11 mouse cellular contexts compared by ENCODE assay signal in the genomic region with DNA sequence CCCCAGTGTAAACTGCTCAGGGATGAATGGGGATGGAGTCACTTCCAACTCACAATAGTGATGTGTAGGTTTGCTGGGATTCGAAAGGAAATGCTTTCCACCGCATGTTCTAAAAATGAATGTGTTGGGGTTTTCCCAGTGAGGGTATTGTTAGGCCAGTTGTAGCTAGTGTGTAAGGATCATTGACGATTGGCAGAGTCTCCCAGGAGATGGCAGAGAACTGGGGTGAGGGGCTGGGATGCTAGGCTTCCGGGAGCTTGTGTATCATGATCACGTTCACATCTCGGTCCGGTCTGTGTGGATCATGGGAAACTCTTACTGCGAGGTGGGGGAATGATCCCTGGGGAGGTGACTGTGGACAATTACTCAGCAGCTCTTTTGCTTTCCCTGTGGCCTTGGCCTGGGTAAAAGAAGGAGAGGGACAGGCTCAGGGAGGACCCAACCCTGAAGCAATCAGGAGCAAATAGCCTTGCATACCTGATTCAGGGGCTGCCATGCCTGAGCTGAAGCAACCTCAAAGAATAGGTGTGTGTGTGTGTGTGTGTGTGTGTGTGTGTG. TPM values are rescaled to one million over a fixed set of nuclear protein-coding genes. Genes with fewer than 3 reads are reported as not detected.
DNase-seq lines count a peak whose midpoint lies in the region; ATAC-seq lines count a peak whose summit lies in the region.
"Had no signal": no experiment of that assay in that cellular context is flagged by ENCODE, and none has a peak within 500 bp of the region (broad histone marks: within the 10 kb centered on the region; RNA-seq: fewer than 3 reads in every experiment).

No protein-coding gene starts in this region.

- no peak overlapping the region for H3K4me3 ChIP-seq in hindbrain, embryonic 12.5 days
- no peak overlapping the region for H3K4me3 ChIP-seq in midbrain, embryonic 13.5 days (replicated peaks)

- 46% methylated on average over 8 of the region's 8 CpGs for WGBS in hindbrain, embryonic 12.5 days
- WGBS in midbrain, embryonic 13.5 days: 26% methylated on average over 8 of the region's 8 CpGs

- H3K4me1 ChIP-seq in hindbrain, embryonic 12.5 days: peaks cover 37% of the 10 kb centered on the region
- H3K4me1 ChIP-seq in midbrain, embryonic 13.5 days (replicated peaks): peaks cover 42% of the 10 kb centered on the region

- peak; percentile 70 for DNase-seq in adrenal gland, adult 2 months
- DNase-seq in adrenal gland, postnatal 4 days (ENCODE audit: low spot score in 2 of 2): no peak
- DNase-seq in adrenal gland, postnatal 36 days: peak; percentile 36 to 38
- no peak for DNase-seq in thymus, postnatal 36 days
- no peak for DNase-seq in cerebellum, adult 11-12 months
- DNase-seq in right cerebral cortex, postnatal 4 days: no peak
- DNase-seq: cerebellum, adult 2 months had no signal

- H3K36me3 ChIP-seq in hindbrain, embryonic 12.5 days: no peaks in the 10 kb centered on the region
- no peaks in the 10 kb centered on the region for H3K36me3 ChIP-seq in midbrain, embryonic 13.5 days

- no peak overlapping the region for H3K9ac ChIP-seq in hindbrain, embryonic 12.5 days
- H3K9ac ChIP-seq in midbrain, embryonic 13.5 days (replicated peaks): peak overlapping the region; percentile 25; the same call in 1 of the 2 replicates

- no peaks in the 10 kb centered on the region for H3K9me3 ChIP-seq in hindbrain, embryonic 12.5 days (replicated peaks)
- H3K9me3 ChIP-seq in midbrain, embryonic 13.5 days: no peaks in the 10 kb centered on the region

- peak overlapping the region; percentile 27; the same call in 1 of the 2 replicates for H3K4me2 ChIP-seq in hindbrain, embryonic 12.5 days (replicated peaks)
- H3K4me2 ChIP-seq in midbrain, embryonic 13.5 days (replicated peaks): 0 out of 2 replicates have a peak overlapping the region, but pooled peaks have one; percentile 9

- peak; percentile 39 for ATAC-seq in hindbrain, embryonic 12.5 days (ENCODE audit: low FRiP score)
- peak; percentile 40 for ATAC-seq in midbrain, embryonic 13.5 days

- H3K27ac ChIP-seq in hindbrain, embryonic 12.5 days: peak overlapping the region; percentile 55
- H3K27ac ChIP-seq in midbrain, embryonic 13.5 days: peak overlapping the region; percentile 82
- H3K27ac ChIP-seq: macrophage had no signal

- no peaks in the 10 kb centered on the region for H3K27me3 ChIP-seq in hindbrain, embryonic 12.5 days
- H3K27me3 ChIP-seq in midbrain, embryonic 13.5 days: no peaks in the 10 kb centered on the region

RNA-seq across cellular contexts. Expression of a gene that starts 37.2 kb away (rescaled TPM):
- total RNA-seq in adrenal gland, adult 2 months (2021): 1 to 10 TPM; 2.1 to 4.5 TPM
- polyA plus RNA-seq in adrenal gland, adult 2 months (2012; rRNA removed): 0.61 and 0.95 TPM in 2 replicates
- total RNA-seq in adrenal gland, postnatal 4 days (2021): 10 to 100 TPM in 1 of 2 experiments, 1 to 10 TPM in 1; 8.6 to 11.6 TPM
- 1 to 10 TPM; 1.3 to 2.7 TPM for total RNA-seq in adrenal gland, postnatal 36 days (2021)
- 24.9 and 27.0 TPM in 2 replicates for polyA plus RNA-seq in hindbrain, embryonic 12.5 days (2016; fragmentation: Nextera tagmentation; extraction: Ambion mirVana)
- polyA plus RNA-seq in midbrain, embryonic 13.5 days (2015; fragmentation: Nextera tagmentation; extraction: Ambion mirVana): 34.5 and 34.6 TPM in 2 replicates
- total RNA-seq: granulocyte monocyte progenitor cell, adult 5-6 weeks had no signal

RNA-seq across cellular contexts. Expression of a gene that starts 46.3 kb away (rescaled TPM):
- 10 to 100 TPM in 1 of 2 experiments, 1 to 10 TPM in 1; 9.7 to 13.2 TPM for total RNA-seq in adrenal gland, adult 2 months (2021)
- 1.2 and 1.5 TPM in 2 replicates for polyA plus RNA-seq in adrenal gland, adult 2 months (2012; rRNA removed)
- total RNA-seq in adrenal gland, postnatal 4 days (2021): 10 to 100 TPM; 30.0 to 32.7 TPM
- total RNA-seq in adrenal gland, postnatal 36 days (2021): 10 to 100 TPM in 1 of 2 experiments, 1 to 10 TPM in 1; 7.6 to 16.8 TPM
- 39.5 and 40.0 TPM in 2 replicates for polyA plus RNA-seq in hindbrain, embryonic 12.5 days (2016; fragmentation: Nextera tagmentation; extraction: Ambion mirVana)
- 57.3 and 62.8 TPM in 2 replicates for polyA plus RNA-seq in midbrain, embryonic 13.5 days (2015; fragmentation: Nextera tagmentation; extraction: Ambion mirVana)

RNA-seq across cellular contexts. Expression of a gene that starts 50.1 kb away (rescaled TPM):
- total RNA-seq in adrenal gland, adult 2 months (2021): under 1 TPM in 1 of 2 experiments, not detected in 1; 0.10 TPM
- 0.02 TPM in 2 replicates for polyA plus RNA-seq in adrenal gland, adult 2 months (2012; rRNA removed)
- total RNA-seq in adrenal gland, postnatal 4 days (2021): under 1 TPM; 0.48 to 0.65 TPM
- total RNA-seq in adrenal gland, postnatal 36 days (2021): under 1 TPM in 1 of 2 experiments, not detected in 1; 0.07 TPM
- polyA plus RNA-seq in hindbrain, embryonic 12.5 days (2016; fragmentation: Nextera tagmentation; extraction: Ambion mirVana): 18.3 and 18.6 TPM in 2 replicates
- 32.4 and 33.6 TPM in 2 replicates for polyA plus RNA-seq in midbrain, embryonic 13.5 days (2015; fragmentation: Nextera tagmentation; extraction: Ambion mirVana)
- polyA plus RNA-seq: macrophage had no signal

Comparison
In these comparisons a context has a peak if more than half of its experiments do, and no peak if none do; other contexts are left out.
1. DNase-seq: peak in adrenal gland, adult 2 months (single experiment) and adrenal gland, postnatal 36 days (2 of 2); none in adrenal gland, postnatal 4 days (0 of 2), thymus, postnatal 36 days (0 of 2), cerebellum, adult 11-12 months (single experiment) and right cerebral cortex, postnatal 4 days (single experiment).